Mouse (Mus musculus) retina, embryonic 14.5 days (tissue): ENCODE data around the gene Atp8b5.

ENCODE experiments used
- DNase-seq: peaks from one replicate; pipeline ENCODE4 v3.0.0-alpha.2; 2015; ENCODE audit warnings: low spot score

The Atp8b5 gene

DNA sequence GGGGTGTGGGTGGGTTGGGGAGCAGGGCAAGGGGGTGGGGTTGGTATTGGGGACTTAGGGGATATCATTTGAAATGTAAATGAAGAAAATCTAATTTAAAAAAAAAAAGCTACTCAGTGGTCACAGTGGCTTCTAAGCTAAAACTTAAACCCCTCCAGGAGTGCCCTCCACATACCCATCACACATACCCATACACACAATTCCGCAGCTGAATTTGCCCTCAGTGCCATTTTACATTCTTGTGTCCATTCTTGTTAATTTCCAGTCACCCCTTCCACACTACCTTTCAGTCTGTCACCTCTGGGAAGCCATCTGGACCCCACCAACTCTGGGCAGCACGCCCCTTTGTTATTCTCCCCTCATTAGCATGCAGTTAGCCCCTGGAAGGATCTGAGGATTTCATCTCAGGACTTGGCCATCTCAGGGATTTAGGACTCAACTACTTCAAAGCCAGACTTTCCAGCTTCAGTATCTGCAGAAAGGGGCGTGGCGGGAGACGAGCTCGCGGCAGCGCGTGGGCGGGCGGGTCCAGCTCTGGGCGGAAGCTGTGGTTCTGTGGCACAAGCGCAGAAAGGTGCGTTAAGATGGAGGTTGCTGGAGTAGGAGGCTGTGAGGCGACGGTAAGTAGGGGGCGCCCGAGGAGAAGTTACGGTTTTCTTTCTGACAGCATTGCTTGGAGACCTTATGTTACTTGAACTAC, at the start of gene Atp8b5:
Gene Atp8b5 (plus strand): TSS at position 537 of the 700 bp plus-strand sequence.
- peak; percentile 88 for DNase-seq

DNA sequence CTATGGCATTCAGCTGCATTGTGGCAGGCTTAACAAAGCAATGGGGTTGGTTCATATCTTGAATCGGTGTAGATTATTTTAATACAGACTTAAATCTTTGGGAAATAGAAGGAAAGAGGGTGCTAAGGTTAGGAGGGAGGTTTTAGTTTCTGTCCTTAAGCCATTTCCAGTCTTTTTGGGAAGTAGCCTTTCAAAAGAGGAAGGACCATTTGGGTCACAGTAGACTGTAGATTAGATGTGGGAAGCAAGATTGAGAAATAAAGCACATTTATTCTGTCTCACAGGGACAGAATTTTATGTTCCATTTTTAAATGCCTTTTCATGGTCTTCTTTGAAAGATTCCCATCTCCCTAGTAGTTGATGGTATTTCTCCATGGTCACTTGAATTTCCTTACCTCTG, 49.0 kb upstream of the Atp8b5 start:
- DNase-seq: no peak

DNA sequence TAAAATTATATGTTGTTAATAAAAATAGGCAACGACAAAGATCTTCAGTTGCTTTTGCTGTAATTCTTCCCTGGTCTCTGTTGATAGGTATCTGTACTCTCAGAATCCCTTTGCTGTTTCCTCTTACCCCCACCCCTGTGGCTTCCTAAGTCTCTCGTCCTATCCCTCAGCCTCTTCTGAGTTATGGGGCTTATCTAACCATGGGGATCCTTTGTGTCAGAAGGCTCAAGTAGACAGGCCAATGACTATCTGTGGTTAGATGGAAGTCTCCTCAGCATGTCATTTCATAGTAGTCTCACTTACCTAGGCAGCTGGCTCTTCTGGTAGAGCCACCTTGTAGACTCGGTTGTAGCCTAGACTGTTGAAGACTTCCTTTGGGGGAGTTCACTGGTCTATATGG, 35.1 kb upstream of the Atp8b5 start:
- no peak for DNase-seq

DNA sequence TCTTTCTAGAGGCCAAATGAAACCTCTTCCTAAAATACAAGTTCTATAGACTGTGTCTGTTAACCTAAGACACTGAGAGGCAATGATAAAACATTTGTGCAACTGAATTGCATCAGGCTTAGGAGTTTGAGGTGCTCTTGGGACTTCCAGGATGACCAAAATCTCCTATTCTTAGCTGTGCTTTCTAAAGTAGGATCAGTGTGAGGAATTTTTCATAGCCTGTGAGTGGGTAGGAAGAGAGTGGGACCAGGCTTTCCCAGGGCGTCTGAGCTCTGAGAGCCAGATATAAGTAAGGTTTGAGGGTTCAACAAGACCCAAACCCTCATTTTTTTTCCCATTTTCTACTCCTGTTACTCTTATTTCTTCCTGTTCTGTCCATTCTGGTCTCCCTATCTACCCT, 34.0 kb upstream of the Atp8b5 start:
- no peak for DNase-seq

DNA sequence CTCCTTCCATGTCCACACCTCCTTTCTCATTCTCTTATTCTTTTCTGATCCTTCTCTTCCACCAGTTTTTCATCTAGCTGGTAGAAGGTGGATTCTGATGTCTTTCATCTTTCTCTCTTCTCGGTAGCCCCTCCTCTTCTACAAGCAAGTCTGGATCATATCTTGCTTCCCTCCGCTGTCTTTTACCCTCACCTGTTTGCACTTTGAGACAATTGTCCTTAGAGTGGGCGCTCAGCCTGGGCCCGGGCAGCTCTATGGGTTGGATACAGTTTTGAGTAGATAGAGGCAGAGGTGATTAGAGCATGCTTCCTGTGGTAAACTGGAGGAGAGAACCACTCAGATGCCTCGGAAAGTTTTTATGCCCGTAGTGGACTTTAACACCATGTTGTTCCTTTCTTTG, 33.5 kb upstream of the Atp8b5 start:
- DNase-seq: no peak

DNA sequence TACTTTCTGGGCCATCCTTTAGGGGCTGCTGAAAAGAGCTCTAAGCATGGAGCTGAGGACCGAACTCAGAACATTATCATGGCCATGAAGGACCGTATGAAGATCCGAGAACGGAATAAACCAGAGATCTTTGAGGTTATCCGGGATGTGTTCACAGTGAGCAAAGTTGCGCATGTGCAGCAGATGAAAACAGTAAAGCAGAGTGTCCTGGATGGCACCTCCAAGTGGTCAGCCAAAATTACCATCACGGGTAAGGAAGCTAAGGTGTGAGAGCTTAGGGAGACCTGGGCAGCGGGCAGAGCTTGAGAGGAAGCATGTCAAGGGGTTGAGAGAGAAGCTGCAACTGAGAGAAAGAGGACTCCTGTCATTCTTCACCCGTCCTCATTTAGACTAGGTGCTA, 30.1 kb upstream of the Atp8b5 start:
- no peak for DNase-seq

DNA sequence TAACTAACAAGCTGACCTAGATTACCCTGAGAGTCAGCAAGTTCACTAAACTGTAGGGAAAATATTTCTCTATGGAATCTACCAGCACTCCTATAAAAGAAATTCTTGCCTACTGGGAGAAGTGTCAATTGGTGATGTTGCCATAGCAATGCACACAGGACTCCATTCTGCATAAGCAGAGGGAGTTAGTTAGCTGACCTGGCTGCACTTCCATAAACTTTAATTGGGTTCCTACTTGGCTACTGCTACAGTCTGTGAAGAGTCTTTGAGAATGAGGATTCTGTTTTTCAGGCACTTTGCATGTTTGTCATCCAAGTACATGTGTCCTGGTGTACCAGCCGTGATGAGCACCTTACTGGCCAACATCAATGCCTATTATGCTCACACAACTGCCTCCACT, 26.2 kb upstream of the Atp8b5 start:
- no peak for DNase-seq

DNA sequence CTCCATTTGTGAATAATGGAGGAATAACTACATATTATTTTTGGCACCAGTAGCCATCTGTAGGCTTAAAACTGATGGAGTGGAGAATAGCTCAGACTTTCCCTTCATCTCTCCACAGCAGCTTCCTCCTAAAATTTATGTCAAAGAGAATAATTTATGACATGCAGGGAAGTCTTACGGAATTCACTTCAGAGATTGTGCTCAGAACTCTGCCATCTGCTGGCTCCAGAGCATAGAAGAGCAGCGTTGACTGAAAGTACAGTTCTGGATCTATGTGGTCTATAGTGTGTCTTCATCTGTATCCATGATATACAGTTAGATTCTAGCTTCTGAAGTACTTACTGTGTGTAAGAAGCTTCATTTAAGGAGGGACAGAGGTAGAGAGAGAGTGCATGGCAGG, 22.9 kb upstream of the Atp8b5 start:
- DNase-seq: peak; percentile 24

DNA sequence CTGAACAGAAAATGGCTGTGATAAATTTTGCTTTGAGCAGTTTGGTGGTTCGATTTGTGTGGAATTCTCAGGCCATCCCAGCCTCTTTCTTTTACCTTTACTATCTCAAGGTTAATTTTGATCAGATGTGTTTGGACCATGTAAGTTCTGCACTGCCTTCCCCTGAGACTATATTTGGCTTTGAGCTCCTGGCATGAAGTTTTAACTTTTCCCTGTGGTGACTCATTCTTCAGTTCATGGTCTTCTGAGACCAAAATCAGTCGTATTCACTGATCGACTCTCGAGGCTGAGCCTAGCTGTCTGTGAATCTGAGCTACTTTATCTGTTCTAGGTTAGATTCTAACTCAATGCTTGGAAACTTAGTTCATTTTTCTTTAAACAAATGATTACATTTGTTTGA, 21.2 kb upstream of the Atp8b5 start:
- no peak for DNase-seq

DNA sequence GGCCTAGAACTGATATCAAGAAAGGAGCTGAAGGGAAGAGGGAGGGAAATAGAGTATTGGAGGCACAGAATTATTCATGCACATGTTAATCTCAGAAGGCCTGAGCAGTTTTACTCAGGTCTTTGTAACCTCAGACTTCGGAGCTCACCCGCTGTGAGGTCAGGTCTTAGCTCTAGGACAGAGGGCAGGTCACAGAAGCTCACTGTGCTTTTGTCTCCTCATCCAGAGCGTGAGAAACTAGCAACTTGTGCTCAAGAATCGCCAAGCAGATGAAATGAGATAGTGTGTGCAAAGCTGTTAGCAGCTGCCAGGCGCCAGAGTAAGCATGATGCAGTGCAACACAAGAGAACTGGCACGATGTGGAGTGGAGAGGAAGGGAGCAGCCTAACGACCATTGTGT, 18.9 kb upstream of the Atp8b5 start:
- DNase-seq: peak; percentile 48

DNA sequence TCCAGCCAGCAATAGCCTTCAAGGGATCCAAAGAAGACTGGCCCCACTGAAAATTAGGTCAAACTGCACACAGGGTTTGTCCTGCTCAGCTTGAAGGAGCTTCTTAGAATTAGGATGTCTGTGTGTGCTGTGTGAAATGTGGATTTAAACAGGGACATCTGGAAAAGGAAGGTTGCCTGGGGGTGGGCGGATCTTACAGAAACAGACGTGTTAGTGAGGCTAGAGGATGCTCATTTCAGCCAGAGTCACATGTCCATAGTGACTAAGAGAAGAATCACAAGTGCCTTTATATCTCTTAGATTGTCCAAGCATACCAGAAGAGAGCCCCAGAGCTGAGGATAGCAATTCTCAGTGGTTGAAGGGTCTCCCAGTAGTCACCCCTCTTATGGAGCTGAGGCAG, 18.1 kb upstream of the Atp8b5 start:
- DNase-seq: no peak

DNA sequence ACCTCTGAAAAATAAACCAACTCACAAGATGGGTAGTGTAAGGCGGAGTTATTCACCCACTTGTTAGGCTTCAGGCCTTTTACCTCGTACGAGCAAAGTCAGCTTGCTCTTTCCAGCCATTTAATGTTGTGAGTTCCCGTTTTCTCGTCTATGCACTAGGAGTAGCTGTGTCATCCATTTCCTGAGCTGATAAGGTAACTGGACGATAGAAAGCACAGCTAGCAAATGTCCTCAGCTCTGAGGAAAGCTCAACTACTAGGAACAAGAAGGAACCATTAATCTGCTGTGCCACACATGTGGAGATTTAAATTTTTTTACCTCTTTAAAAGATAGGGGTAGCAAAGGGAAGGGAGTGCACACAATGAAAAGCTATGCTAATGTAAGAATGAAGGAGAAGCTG, 15.7 kb upstream of the Atp8b5 start:
- no peak for DNase-seq

DNA sequence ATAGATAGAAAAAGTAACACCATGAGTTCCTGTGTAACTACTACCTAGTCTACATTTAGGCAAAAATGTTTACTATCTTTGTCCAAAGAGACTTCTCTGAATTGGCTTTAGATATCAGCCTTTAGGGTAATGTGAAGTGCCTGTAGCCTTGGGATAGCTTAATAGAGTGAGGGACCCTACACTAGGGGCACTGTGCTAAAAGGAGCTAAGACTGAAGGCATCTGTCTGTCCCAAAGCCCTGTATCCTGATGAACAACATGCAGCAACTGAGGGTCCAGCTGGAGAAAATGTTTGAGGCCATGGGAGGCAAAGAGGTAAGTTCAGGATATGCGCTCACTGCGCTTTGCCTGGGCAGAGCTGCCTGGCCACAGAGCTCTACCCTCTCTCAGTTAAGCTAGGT, 9.9 kb upstream of the Atp8b5 start:
- DNase-seq: peak; percentile 27

DNA sequence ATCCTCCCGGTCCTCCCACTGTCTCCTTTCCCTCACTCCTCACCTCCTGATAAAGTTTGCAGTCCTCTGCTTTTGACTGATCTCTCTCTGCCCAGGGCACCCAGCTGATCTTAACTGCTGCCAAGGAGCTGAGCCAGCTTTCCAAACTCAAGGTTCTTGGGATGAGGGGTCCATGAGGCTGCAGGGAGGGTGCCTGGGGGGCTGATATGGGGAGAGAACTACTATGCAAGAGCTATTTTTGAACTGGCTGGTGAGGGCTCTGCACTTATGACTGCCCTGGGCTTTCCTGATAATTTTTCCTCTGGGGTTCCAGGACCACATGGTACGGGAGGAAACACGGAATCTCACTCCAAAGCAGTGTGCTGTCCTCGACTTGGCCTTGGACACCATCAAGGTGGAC, 8.4 kb upstream of the Atp8b5 start:
- DNase-seq: no peak

DNA sequence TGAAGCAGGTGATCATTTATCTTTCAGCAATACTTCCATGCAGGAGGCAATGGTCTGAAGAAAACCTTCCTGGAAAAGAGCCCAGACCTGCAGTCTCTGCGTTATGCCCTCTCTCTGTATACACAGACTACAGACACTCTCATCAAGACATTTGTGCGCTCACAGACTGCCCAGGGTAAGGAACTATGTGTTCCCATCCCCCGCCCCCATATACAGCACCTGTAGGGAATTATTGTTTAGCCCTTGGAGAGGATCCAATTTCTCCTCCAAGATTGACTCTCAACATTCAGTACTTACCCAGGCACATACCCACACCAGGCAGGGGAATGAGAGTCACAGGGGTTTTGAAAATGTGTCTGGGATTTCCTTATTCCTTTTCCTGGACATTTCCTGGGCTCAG, 7.5 kb upstream of the Atp8b5 start:
- DNase-seq: no peak

DNA sequence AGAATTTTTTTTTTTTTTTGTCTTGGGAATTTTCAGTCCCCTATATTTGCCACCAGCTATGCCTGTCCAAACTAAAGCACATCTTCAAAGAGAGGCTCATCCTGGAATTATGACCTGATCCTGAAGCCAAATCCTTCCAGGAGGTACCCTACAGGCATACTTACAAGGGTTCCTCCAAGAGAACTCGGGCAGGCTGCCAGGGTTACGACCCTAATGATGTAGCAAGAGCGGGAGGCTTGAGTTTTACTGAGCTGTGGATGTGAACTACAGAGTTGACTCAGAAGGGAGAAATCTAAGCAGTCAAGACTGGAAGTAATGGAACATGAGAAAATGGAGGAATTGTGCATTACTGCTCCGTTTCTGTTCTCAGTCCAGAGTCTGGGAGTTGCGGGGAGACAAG, 6.9 kb upstream of the Atp8b5 start:
- DNase-seq: no peak

DNA sequence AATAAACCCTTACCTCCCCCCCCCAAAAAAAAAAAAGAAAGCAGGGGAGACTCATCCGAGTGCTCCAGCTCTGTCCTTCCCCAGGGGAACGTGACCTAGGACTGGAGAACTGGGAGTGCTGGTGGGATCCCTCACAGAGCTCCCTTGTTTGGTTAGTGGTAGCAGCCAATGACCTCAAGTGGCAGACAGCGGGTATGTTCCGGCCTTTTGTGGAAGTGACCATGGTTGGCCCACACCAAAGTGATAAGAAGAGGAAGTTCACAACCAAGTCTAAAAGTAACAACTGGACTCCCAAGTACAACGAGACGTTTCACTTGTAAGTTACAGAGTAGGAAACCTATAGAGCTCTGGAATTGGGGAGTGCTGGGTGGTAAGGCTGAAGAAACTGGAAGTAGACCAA, 4.1 kb upstream of the Atp8b5 start:
- DNase-seq: no peak

DNA sequence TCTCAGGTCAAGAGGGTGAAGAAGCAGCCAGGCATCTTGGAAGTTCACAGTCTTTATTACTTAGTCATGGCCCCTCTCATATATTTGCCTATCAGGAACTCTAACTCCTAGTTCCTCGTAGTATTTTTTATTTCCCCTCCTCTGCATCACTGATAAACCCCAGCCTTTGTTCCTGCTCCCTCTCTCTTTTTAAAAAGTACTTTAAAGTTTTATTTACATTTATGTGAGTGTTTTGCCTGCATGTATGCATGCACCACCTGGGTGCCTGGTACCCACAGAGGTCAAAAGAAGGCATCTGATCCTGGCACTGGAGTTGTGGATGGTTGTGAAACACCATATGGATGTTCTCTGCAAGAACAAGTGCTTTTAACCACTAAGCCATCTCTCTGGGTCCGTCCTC, 813 bp upstream of the Atp8b5 start:
- no peak for DNase-seq

DNA sequence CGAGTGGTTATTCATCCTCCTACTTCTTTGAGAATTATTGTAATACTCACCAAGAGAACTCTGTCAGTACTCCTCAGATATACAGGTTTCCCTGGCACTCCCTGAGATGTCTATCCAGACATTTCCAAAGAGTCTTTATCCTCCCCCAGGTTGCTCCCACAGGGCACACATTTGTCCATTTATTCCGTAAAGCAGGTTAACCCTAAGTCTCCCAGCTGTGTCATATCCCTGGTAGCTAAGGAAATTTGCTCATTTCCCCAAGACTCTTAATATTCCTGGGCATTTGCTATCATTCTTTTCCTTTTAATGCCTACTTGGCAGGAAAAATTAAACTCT, 332 bp downstream of the Atp8b5 start:
- DNase-seq: no peak

DNA sequence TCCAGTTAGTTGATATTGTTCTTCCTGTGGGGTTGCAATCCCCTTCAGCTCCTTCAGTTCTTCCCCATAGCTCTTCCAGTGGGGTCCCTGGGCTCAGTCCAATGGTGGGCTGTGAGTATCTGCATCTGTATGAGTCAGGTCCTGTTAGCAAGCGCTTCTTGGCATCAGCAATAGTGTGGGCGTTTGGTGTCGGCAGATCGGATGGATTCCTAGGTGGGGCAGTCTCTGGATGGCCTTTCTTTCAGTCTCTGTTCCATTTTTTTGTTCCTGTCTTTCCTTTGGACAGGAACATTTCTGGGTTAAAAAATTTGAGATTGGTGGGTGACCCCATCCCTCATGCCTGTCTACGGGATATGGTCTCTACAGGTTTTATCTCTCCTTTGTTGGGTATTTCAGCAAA, 18.5 kb downstream of the Atp8b5 start:
- DNase-seq: no peak

DNA sequence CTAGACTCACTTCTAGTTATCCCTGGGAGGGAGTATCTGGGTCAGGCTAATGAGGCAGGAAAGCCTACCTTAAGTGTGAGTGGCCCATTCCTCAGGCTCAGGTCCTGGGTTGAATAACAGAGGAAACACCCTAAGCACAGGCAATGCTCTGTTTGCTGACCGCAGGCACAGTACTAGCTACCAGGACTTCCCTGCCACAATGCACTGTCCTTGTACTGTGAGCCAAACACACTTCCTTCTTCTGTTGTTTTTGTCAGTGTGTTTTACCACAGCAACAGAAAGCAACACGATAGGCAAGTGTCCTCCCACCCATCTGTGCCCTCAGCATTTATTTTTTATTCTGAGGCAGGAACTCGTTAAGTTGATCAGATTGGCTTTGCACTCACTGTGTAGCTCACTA, 20.3 kb downstream of the Atp8b5 start:
- DNase-seq: no peak

DNA sequence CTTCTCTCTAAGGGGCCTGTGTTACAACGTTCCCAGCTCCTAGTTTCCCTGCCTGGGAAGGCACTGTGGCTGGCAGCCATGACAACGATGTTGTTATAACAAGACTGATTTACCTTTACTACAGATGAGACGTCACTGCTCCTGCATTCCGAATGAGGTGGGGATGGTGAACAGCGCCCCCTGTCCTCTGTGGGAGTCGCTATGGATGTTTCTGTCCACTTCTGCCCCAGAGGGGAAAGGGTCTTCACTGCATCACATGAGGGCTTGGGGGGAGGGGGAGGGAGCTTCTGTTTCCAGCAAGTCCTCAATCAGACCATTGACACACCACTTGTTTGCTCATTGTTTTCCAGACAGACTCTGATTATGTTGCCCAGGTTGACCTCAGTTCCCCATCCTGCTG, 27.0 kb downstream of the Atp8b5 start:
- DNase-seq: peak; percentile 49

DNA sequence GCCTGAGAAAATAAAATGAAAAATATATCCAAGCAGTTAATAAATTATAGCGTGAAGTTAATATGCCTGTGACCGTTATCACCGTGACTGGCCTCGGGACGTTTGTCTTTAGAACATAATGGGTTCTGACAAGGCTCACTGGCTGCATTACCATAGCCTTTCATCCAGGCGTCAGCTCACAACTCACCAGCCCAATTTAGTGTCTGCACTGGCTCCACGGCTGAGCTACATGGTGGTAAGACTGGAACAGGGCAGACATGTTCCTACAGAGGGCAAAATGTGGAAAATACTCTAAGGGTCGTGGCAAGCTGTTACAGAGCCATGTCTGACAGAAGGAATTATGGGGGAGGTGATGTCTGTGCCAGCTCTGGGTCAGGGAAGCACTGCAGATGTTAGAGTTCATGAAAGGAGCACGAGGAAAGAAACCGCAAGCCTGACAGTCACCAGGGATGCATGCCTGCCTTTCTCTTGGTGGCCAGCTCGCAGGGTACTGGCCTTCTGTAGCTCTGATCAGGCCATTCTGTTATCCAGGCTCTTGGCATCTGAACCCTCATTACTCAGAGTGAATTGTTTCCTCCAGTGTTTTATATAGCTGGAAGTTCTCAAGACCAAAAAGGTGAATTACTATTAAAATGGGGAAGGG, 42.9 kb downstream of the Atp8b5 start:
- peak; percentile 68 for DNase-seq

DNA sequence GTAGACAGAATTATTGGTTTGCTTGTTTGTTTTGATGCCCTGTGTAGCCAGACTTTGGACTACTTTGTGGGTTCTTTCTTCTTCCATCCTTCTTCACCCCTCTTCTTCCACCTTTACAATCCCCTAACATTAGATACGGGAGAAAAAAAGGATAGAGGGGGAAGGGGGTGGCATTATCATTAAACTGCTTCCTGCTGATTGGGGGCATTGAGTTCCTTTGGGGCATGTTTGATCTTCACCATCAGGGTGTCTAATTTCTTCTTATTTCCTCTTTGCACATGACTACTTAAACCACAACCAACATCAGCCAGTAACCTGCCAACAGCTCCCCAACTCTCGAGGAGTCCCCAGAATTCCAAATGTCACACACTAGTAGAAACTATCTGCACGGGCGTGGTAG, 54.6 kb downstream of the Atp8b5 start:
- DNase-seq: no peak
